Mouse (Mus musculus) neural tube, embryonic 11.5 days (tissue): ENCODE results near the gene Prss50. TPM values are rescaled to one million over a fixed set of nuclear protein-coding genes. Genes with fewer than 3 reads are reported as not detected.

ENCODE experiments used
- ATAC-seq: fragments of 200-750 bp; cut with Nextera tagmentation; 2 replicates; pipeline ENCODE4 v1.8.0; 2017; ENCODE audit warnings: moderate number of reproducible peaks, mild to moderate bottlenecking, moderate TSS enrichment, moderate library complexity; ENCODE audit not compliant: insufficient read depth, low FRiP score, low TSS enrichment
- DNase-seq: peaks from one replicate; pipeline ENCODE4 v3.0.0-alpha.2; 2015; ENCODE audit warnings: low spot score
- H3K27ac ChIP-seq: fragments of 300-500 bp; sonication (generic); 2 replicates; pipeline ENCODE4 v1.5.1; 2014; ENCODE audit warnings: low read depth, mild to moderate bottlenecking, low read length
- H3K27me3 ChIP-seq: fragments of 300-500 bp; sonication (generic); 2 replicates; pipeline ENCODE4 v1.6.1; 2014; ENCODE audit warnings: mild to moderate bottlenecking, low read length, mixed read lengths; ENCODE audit not compliant: control insufficient read depth, insufficient read depth
- H3K36me3 ChIP-seq: fragments of 300-500 bp; sonication (generic); 2 replicates; pipeline ENCODE4 v1.6.1; 2014; ENCODE audit warnings: mild to moderate bottlenecking, low read length, moderate library complexity, mixed read lengths; ENCODE audit not compliant: control insufficient read depth, insufficient read depth
- H3K4me1 ChIP-seq: fragments of 300-500 bp; sonication (generic); 2 replicates; pipeline ENCODE4 v1.6.1; 2014; ENCODE audit warnings: low read length, mixed read lengths; ENCODE audit not compliant: control insufficient read depth, insufficient read depth
- H3K4me2 ChIP-seq: fragments of 300-500 bp; sonication (generic); 2 replicates; pipeline ENCODE4 v1.6.1; 2014; ENCODE audit warnings: low read depth, mild to moderate bottlenecking, moderate library complexity
- H3K4me3 ChIP-seq: fragments of 300-500 bp; sonication (generic); 2 replicates; pipeline ENCODE4 v1.5.1; 2014; ENCODE audit warnings: low read depth, low read length
- H3K9ac ChIP-seq: fragments of 300-500 bp; sonication (generic); 2 replicates; pipeline ENCODE4 v1.6.1; 2014; ENCODE audit warnings: mild to moderate bottlenecking, low read length
- H3K9me3 ChIP-seq: fragments of 300-500 bp; sonication (generic); 2 replicates; pipeline ENCODE4 v1.6.1; 2016; ENCODE audit warnings: low read length; ENCODE audit not compliant: control insufficient read depth
- WGBS: fragments of 180-500 bp; shearing (Covaris S2); extraction: QIAGEN DNeasy Blood & Tissue Kit; methylation state at CpG from one replicate; pipeline ENCODE4 v1.1.7; 2014; 5-methylcytosine and 5-hydroxymethylcytosine counted together
- polyA plus RNA-seq: library from polyadenylated mRNA; unstranded; fragments of >200 nt; fragmentation: Nextera tagmentation; extraction: Ambion mirVana; gene quantifications from 2 replicates; pipeline ENCODE4 v1.2.1, GENCODE M21; 2014

The Prss50 gene
- polyA plus RNA-seq, 1 experiment from 2014 or later, result not detected

GRCm38 (mm10) chr9:110879191-110879920 is 21.6 kb downstream of the Prss50 start, which contains the start of gene Als2cl:
Gene Als2cl (plus strand): TSS chr9:110879870.
- H3K4me2 ChIP-seq, result peak within 1 kb of the TSS; percentile 81
- H3K36me3 ChIP-seq, result no peaks in the 10 kb centered on the region
- WGBS, result 14% methylated on average over 12 of the region's 12 CpGs
- peaks cover 32% of the 10 kb centered on the region for H3K27me3 ChIP-seq
- ATAC-seq (no peak), DNase-seq (no peak)
- no peaks in the 10 kb centered on the region for H3K9me3 ChIP-seq
- H3K4me3 ChIP-seq, result peak within 1 kb of the TSS; percentile 43
- H3K4me1 ChIP-seq, result peaks cover 12% of the 10 kb centered on the region
- H3K9ac ChIP-seq, result no peak within 1 kb of the TSS; the same call in 1 of the 2 replicates
- no peak within 1 kb of the TSS for H3K27ac ChIP-seq

DNA sequence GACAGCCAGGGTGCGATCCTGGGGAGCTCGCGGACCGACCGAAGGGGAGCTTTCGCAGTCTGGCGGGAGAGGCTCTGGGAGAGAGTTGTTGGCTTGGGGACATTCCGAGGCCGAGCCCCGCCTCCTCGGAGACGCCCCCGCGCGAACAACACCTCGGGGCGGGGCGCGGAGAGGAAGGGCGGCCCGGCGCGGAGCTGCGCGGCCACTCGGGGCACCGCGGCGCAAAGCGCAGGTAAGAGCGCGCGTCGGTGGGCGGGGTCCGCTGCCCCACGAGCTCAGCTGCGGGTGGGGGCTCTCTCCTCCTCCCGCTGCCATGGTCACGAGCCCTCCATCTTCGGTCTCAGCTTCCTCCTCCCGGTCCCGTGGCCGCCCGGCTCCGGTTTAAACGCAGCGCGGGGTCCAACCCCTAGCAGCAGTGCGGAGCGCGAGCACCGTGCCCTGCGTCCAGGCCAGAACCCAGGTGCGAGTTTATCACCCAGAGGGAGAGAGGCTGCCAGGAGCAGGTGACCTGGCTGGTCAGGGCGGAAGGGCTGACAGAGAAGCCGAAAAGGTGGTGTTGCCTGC is 22.3 kb downstream of the Prss50 start, which contains the start of gene Tmie:
TSS of gene Tmie (minus strand) at position 116 of the 564 bp plus-strand sequence.
- Histone ChIP-seq H3K4me3 (peak within 1 kb of the TSS; percentile 43), H3K27ac (no peak within 1 kb of the TSS), H3K36me3 (no peaks in the 10 kb centered on the region), H3K9me3 (no peaks in the 10 kb centered on the region), H3K4me2 (peak within 1 kb of the TSS; percentile 81), H3K4me1 (peaks cover 5% of the 10 kb centered on the region), H3K9ac (no peak within 1 kb of the TSS; the same call in 1 of the 2 replicates), H3K27me3 (peaks cover 32% of the 10 kb centered on the region)
- DNase-seq (peak; percentile 42), ATAC-seq (no peak)
- 1% methylated on average over 57 of the region's 57 CpGs for WGBS

- 72% methylated on average over 4 of the region's 4 CpGs for WGBS
- DNase-seq (no peak), ATAC-seq (no peak)
- H3K9me3 ChIP-seq, result no peaks in the 10 kb centered on the region
- H3K4me1 ChIP-seq, result no peaks in the 10 kb centered on the region
- H3K27me3 ChIP-seq, result peaks cover 32% of the 10 kb centered on the region
- H3K4me2 ChIP-seq, result peak overlapping the region; percentile 81; the same call in 1 of the 2 replicates
- no peaks in the 10 kb centered on the region for H3K36me3 ChIP-seq
- H3K27ac ChIP-seq, result no peak overlapping the region
- no peak overlapping the region for H3K9ac ChIP-seq
- H3K4me3 ChIP-seq, result no peak overlapping the region
These were observed 23.0 kb downstream of the Prss50 start for GRCm38 (mm10) chr9:110880772-110881171.

DNA sequence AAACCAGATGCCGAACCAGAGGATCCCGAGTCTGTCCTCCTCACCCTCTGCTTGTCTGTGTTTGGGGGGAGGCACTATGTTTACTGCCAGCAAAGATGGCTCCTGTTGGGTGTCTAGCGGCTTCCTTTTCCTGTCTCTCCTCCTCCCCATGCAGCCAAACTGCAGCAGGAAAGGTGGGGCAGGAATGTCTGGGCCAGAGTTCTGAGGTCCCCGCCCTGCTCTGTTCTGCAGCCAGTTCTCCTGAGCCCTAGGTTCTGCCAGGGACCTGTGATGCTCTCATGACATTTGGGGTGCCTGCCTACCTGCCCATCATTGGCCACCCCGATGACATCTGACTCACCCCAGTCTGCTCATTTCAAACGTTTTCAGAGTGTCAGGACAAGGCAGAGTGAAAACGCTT is 24.2 kb downstream of the Prss50 start:
- no peaks in the 10 kb centered on the region for H3K4me1 ChIP-seq
- WGBS, result 64% methylated on average over 7 of the region's 7 CpGs
- H3K9ac ChIP-seq, result no peak overlapping the region
- DNase-seq, result no peak
- H3K27ac ChIP-seq, result no peak overlapping the region
- peaks cover 32% of the 10 kb centered on the region for H3K27me3 ChIP-seq
- H3K9me3 ChIP-seq, result no peaks in the 10 kb centered on the region
- H3K4me3 ChIP-seq, result no peak overlapping the region
- H3K36me3 ChIP-seq, result no peaks in the 10 kb centered on the region
- no peak for ATAC-seq
- no peak overlapping the region for H3K4me2 ChIP-seq

DNA sequence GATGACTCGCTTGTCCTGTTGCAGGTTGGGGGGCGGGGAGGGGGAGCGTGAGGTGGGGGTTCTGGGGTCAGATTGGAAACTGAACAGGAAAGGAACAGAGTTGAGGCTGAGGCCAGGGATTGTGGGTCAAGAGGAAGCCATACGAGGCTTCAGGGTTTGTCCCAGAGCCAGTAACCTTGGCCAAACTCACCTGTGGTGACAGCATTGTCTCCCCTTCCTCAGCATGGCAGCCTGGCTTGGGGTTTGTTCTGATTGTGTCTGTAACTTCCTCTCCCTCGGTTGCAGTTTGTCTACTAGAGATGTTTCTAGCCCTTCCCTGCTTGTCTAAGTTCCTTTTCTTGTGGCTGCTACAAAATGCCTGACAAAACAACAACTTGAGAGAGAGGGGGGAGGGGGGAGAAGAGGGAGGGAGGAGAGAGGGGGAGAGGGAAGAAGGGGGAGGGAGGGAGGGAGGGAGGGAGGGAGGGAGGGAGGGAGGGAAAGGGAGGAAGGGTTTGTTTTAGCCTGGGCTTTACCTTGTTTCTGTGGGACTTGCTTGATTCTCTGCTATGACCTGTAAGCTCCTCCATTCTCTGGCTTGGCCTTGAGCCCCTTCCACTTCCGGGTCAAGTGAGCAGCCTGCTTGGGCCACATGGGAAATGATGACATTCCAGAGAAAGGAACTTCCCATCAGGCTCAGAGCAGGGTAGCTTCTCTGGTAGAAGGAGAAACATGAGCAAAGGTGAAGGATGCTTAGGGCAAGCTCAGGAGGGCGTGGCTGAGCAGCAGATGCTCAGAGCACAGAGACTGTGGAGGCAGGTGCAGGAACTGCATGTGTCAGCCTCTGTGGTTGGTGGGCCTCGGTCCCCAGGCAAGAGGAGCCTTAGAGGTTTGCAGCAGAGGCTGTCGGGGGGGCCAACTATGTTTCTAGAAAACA is 29.9 kb downstream of the Prss50 start:
- no peak overlapping the region for H3K9ac ChIP-seq
- ATAC-seq (no peak), DNase-seq (no peak)
- no peaks in the 10 kb centered on the region for H3K9me3 ChIP-seq
- H3K4me3 ChIP-seq, result no peak overlapping the region
- 68% methylated on average over 9 of the region's 9 CpGs for WGBS
- no peak overlapping the region for H3K4me2 ChIP-seq
- no peaks in the 10 kb centered on the region for H3K27me3 ChIP-seq
- H3K36me3 ChIP-seq, result no peaks in the 10 kb centered on the region
- no peaks in the 10 kb centered on the region for H3K4me1 ChIP-seq
- no peak overlapping the region for H3K27ac ChIP-seq

- H3K36me3 ChIP-seq, result no peaks in the 10 kb centered on the region
- H3K9me3 ChIP-seq, result no peaks in the 10 kb centered on the region
- 91% methylated on average over 14 of the region's 14 CpGs for WGBS
- H3K9ac ChIP-seq, result no peak overlapping the region
- no peaks in the 10 kb centered on the region for H3K4me1 ChIP-seq
- H3K4me2 ChIP-seq, result no peak overlapping the region
- no peaks in the 10 kb centered on the region for H3K27me3 ChIP-seq
- ATAC-seq (no peak), DNase-seq (no peak)
- H3K27ac ChIP-seq, result no peak overlapping the region
- H3K4me3 ChIP-seq, result no peak overlapping the region
These were observed 31.2 kb downstream of the Prss50 start for GRCm38 (mm10) chr9:110888935-110889334.

DNA sequence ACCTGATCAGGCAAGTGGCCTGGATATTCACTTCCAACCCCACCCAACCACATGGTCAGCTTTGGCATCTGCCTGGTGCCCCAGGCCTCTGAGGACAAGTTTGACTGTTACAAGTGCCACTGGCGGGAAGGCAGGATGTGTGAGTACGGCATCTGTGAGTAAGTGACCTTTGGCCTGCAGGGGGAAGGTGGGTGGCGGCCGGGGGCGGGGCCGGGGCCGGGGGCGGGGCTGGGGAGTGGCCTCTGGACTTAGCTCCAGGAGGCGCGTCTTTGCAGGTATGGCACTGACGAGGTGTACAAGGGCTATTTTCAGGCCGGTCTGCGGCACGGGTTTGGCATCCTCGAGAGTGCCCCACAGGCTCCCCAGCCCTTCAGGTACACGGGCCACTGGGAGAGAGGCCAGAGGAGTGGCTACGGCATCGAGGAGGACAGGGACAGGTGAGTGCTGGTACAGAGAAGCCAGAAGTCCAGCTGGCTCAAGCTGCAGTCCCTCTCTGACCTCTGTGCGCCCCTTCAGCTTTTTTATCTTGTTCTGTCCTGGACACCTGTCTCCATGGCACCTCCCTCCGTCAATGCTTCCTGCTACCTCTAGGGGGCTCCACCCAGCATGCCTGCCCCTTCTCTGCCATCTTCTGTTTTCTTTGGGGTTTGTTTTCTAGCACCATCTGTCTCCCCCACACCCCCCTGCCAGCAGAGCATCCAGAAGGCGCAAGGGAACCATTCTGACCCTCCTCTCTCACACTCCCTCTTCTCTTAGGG is 32.4 kb downstream of the Prss50 start:
- H3K9ac ChIP-seq, result no peak overlapping the region
- H3K27ac ChIP-seq, result no peak overlapping the region
- no peak overlapping the region for H3K4me3 ChIP-seq
- H3K4me2 ChIP-seq, result no peak overlapping the region
- H3K4me1 ChIP-seq, result no peaks in the 10 kb centered on the region
- H3K27me3 ChIP-seq, result no peaks in the 10 kb centered on the region
- H3K9me3 ChIP-seq, result no peaks in the 10 kb centered on the region
- 15% methylated on average over 20 of the region's 21 CpGs for WGBS
- H3K36me3 ChIP-seq, result no peaks in the 10 kb centered on the region
- ATAC-seq (no peak), DNase-seq (no peak)
